Mouse (Mus musculus) mesoderm, embryonic 11.5 days (tissue): Measurements from ENCODE around the gene Gm17428.

ENCODE experiments used
- DNase-seq: peaks from one replicate; pipeline ENCODE4 v3.0.0-alpha.2; 2012; ENCODE audit warnings: low read depth, low spot score

The Gm17428 gene

DNA sequence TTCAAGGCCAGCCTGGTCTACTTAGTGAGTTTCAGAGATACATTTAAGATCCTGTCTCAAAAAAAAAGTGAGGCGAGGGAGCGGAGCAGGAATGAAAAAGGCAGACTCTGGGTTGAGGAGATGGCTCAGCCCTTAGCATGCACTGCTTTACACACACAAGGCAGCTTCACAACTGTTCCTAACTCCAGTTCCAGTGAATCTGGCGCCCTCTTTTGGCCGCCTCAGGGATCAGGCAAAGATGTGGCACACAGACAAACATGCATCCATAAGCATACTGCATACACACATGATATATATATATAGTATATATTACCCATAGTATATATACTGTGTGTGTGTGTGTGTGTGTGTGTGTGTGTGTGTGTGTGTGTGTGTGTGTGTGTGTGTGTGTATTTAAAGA lies 34.4 kb downstream of the Gm17428 start:
- no peak for DNase-seq

DNA sequence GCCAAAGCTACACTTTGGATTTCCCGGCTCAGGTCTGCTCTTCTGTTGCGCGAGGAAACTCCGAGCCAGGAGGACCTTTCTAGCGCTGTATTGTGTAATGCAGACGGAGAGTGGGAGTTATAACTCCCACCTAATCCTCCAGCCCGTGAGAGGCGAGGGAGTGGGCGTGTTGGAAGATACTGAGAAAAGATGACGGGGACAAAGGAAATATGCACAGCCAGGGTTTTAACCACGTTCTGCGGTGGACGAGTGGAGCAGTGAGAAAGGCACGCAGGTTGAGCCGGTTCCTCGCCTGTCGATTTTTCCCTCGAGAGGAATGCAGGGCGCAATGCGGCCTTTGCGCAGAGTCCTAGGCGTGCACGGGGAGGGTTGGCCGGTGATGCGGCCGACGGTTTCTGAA lies 37.9 kb downstream of the Gm17428 start:
- DNase-seq, result no peak

DNA sequence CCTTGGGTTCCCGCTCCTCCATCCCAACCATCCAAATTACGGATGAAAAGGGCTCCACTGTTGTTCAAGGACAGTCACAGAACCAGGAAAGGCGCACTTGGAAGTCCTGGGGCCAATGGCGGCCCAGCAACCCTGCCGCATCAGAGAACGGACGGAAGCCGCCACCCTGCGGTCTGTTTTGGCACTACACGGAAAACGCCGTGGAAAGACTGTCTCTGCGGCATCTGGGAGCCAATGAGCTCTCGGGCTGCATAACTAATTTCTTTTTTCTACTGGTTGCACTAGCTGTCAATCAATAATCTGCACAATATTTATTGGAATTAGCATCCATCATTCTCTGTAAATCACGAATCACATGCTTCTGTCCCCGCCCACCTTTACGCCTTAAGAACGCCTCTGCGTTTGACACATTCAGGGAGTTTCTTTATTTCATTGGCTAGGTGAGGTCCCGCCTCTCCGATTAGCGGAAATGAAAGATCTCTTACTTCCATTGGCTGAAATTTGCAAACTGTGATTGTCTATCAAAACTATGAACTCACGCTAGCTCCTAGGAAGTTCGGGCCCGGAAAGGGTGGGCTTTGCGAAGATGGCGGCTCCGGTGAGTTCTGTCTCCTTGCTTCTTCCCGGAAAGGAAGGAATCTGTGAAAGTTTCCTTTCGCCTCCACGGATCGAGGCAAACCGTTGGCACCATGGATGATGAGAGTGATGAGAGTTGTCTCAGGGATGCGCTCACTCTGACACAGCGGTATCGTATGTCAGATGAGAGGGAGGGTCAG lies 38.4 kb downstream of the Gm17428 start, which contains the start of gene Ngdn:
Gene Ngdn, plus strand, starts transcription at position 464 of the 776 bp plus-strand sequence.
- DNase-seq, result peak; percentile 98

DNA sequence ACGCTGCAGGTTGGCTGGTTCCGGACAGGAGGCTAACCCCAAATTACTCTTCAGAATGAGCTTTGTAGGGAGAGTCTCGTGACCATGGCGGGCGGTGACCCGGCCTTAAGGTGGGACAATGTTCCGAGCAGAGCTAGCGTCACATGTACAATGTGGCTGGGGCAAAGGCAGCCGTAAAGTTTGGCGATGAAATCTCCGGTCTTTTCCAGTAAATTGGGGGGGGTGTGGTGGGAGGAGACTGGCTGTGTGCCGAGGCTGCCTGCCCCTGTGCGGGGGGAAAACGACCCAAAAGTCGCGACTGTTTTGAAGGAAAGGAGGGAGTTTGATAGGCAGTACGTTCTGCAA lies 39.0 kb downstream of the Gm17428 start:
- DNase-seq, result no peak

DNA sequence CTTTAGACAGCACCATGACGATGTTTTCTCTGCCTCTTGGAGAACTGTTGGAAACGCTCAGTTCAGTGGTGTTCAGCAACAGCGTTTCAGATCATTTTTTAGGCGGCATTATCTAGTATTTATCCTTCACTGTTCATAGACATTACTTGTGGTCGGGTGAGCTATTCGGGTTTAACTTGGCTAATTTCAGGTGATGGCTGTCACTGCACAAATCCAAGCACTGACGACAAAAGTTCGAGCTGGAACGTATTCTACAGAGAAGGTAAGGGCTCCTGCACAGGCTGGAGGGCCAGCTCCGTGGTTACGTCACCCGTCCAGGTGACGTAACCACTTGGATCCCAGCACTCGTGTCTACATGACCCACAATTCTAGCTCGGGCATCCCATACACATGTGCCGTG lies 40.1 kb downstream of the Gm17428 start:
- DNase-seq, result no peak

DNA sequence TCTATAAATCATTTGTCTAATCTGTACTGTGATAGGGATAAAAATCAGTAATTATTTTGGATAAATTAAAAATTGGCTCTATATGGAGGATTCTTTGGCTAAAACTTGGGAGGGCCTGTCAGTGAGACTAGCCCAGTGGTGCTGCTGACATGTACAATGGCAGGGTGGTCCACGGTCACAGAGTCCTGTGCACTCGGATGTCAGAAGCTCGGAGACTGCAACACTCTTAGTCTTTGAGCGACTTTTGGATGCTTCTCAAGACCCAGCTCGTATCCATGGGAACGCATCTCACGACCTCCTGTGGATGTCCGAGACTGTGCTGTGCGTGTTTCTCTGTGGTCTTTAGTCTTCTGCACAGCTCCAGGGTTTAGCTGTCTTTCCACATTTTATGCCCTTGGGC lies 43.7 kb downstream of the Gm17428 start:
- DNase-seq, result no peak

DNA sequence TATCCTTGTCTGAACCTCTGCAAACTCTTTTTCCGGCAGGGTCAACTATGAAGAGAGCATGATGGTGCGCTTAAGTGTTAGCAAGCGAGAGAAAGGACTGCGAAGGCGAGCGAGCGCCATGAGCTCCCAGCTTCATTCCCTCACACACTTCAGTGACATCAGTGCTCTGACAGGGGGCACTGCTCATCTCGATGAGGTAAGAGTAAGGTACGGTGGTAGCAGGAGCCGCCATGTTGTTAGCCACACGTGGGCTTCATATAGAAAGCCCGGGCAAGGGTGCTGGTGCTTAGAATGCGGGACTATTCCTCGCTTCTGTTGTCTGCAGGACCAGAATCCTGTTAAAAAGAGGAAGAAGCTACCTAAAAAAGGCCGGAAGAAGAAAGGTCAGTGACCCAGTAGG lies 46.3 kb downstream of the Gm17428 start:
- no peak for DNase-seq

DNA sequence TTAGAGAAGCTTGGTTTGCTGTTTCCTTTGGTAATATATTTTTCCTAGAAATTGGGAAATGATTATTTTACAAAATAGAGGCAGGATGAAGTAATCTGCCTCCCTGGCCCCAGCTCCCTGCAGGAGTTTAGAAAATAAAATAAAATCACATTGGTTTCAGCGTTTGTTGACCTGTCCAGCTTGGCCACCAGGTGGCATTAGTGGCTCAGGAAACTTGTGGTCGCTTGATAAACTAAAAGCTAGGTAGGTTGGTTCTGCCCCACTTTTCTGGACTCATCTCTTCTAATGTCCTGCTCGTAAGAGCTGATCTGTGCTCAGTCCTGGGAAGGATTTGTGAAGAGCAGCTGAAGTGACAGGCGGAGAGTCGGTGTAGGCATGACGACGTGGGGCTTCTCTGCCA lies 47.5 kb downstream of the Gm17428 start:
- DNase-seq, result peak; percentile 80

DNA sequence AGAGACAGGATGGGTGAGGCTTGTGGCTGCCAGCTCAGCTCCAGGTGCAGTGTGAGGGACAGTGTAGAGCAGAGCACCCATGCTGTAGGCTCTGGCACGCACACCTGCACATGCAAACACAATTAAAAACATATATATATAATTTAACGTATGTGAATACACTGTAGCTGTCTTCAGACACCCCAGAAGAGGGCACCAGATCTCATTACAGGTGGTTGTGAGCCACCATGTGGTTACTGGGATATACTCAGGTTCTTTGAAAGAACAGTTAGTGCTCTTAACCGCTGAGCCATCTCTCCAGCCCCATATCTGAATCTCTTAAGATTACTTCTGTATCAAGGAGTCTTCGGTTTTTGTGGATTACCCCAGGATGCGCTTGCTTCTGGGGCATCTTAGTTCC lies 48.8 kb downstream of the Gm17428 start:
- no peak for DNase-seq
